Mouse (Mus musculus): Measurements from ENCODE around the gene Bach2. TPM values are rescaled to one million over a fixed set of nuclear protein-coding genes. Genes with fewer than 3 reads are reported as not detected.
A peak's percentile ranks its signal among the peaks of the same experiment; 100 is the strongest.

The Bach2 gene
- total RNA-seq, 2 experiments from 2014 or later: 16.8 to 17.9 TPM

- DNase-seq: peak in 1 of 2 experiments; percentile 33
- intact Hi-C loops (cut with DNase I): no loop called here
Observed at GRCm38 (mm10) chr4:32220961-32221360, 17.6 kb upstream of the Bach2 start.

GRCm38 (mm10) chr4:32223563-32223962 is 15.0 kb upstream of the Bach2 start:
- intact Hi-C loops (cut with DNase I): no loop called here
- DNase-seq: no peak

- intact Hi-C loops (cut with DNase I): no loop called here
- no peak for DNase-seq
Observed at GRCm38 (mm10) chr4:32225191-32225590, 13.4 kb upstream of the Bach2 start.

- intact Hi-C loops (cut with DNase I): no loop called here
- DNase-seq: no peak
Observed at GRCm38 (mm10) chr4:32227970-32228557, 10.5 kb upstream of the Bach2 start.

- no peak for DNase-seq
- intact Hi-C loops (cut with DNase I): no loop called here
Observed at GRCm38 (mm10) chr4:32229266-32229665, 9.3 kb upstream of the Bach2 start.

- intact Hi-C loops (cut with DNase I): no loop called here
- DNase-seq: no peak
Observed at GRCm38 (mm10) chr4:32231258-32232055, 7.1 kb upstream of the Bach2 start.

- intact Hi-C loops (cut with DNase I): no loop called here
- DNase-seq: no peak
Observed at GRCm38 (mm10) chr4:32235920-32236705, 2.5 kb upstream of the Bach2 start.

- intact Hi-C loops (cut with DNase I): loop anchor here (1.0 to 2.0 kb wide), 2 partner anchors 86 to 299 kb away; no protein-coding TSS in a partner anchor
Observed at GRCm38 (mm10) chr4:32238921-32239748, 531 bp downstream of the Bach2 start.

GRCm38 (mm10) chr4:32239749-32240131 is 1.1 kb downstream of the Bach2 start:
- DNase-seq: no peak
- intact Hi-C loops (cut with DNase I): loop anchor here (1.0 to 5.0 kb wide), 5 partner anchors 87 to 331 kb away; no protein-coding TSS in a partner anchor

More at GRCm38 (mm10) chr4:32238921-32239748, 531 bp downstream of the Bach2 start:
- DNase-seq: peak; percentile 84 to 87

- intact Hi-C loops (cut with DNase I): loop anchor here (2.0 to 5.0 kb wide), 3 partner anchors 122 to 330 kb away; no protein-coding TSS in a partner anchor
Observed at GRCm38 (mm10) chr4:32240457-32241030, 1.9 kb downstream of the Bach2 start.

GRCm38 (mm10) chr4:32241351-32241980 is 2.9 kb downstream of the Bach2 start:
- intact Hi-C loops (cut with DNase I): loop anchor here (2.0 to 5.0 kb wide), 3 partner anchors 121 to 329 kb away; no protein-coding TSS in a partner anchor
- no peak for DNase-seq

More at GRCm38 (mm10) chr4:32240457-32241030, 1.9 kb downstream of the Bach2 start:
- DNase-seq: no peak

- intact Hi-C loops (cut with DNase I): loop anchor here (5.0 kb wide), 1 partner anchor 120 kb away; no protein-coding TSS in a partner anchor
- DNase-seq: no peak
Observed at GRCm38 (mm10) chr4:32242122-32242615, 3.6 kb downstream of the Bach2 start.

GRCm38 (mm10) chr4:32243458-32243857 is 4.9 kb downstream of the Bach2 start:
- no peak for DNase-seq
- intact Hi-C loops (cut with DNase I): loop anchor here (5.0 kb wide), 1 partner anchor 119 kb away; no protein-coding TSS in a partner anchor

GRCm38 (mm10) chr4:32244092-32244745 is 5.6 kb downstream of the Bach2 start:
- intact Hi-C loops (cut with DNase I): loop anchor here (5.0 kb wide), 1 partner anchor 118 kb away; no protein-coding TSS in a partner anchor

GRCm38 (mm10) chr4:32245586-32245985 is 7.0 kb downstream of the Bach2 start:
- intact Hi-C loops (cut with DNase I): no loop called here
- no peak for DNase-seq

More at GRCm38 (mm10) chr4:32244092-32244745, 5.6 kb downstream of the Bach2 start:
- DNase-seq: no peak

- no peak for DNase-seq
- intact Hi-C loops (cut with DNase I): no loop called here
Observed at GRCm38 (mm10) chr4:32246020-32246419, 7.4 kb downstream of the Bach2 start.

- no peak for DNase-seq
- intact Hi-C loops (cut with DNase I): no loop called here
Observed at GRCm38 (mm10) chr4:32246801-32247200, 8.2 kb downstream of the Bach2 start.

- intact Hi-C loops (cut with DNase I): no loop called here
- DNase-seq: no peak
Observed at GRCm38 (mm10) chr4:32247463-32248113, 9.0 kb downstream of the Bach2 start.
